Mouse (Mus musculus): ENCODE results near the gene Rab37.

Rab37 gene

DNA sequence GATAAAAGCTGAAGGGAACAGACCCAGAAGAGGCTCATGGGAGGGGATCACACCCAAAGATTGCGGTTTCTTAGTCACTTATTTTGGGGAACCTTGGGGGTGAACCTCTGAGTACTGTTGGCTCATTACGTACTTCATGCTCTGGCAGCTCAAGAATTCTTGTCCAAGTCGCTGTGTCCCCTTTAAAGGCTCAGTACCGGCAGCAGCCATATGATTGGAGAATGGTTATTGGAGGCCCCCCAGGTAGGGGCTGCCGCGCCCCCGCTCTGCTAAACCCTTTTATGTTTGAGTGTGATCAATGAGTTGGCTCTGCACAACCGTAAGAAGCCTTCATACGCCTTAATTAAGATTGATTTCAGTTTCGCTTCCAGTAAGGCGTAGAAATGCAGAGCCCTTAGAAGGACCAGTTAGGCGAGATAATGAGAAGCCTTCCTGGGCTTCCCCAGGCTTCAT, 107.7 kb downstream of the Rab37 start:
- DNase-seq (ENCODE audit: low spot score) = no peak

DNA sequence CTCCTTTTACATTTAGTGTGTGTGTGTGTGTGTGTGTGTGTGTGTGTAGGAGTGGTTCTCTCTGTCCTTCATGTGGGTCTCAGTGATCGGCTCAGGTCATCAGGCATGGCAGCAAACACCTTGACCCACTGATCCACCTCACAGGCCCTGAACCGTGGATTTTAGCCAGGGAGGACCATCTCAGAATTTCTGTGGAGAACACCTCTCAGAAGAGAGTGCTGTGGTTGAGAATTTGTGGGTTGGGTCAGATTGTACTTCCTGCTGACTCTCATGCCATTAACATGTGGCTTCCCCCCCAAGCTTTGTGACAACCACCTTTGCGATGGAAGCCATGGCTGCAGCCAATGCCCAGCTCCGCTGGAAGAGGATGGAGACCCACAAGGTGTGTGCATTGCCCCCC, 109.3 kb downstream of the Rab37 start:
- no peak for DNase-seq (ENCODE audit: low spot score)

DNA sequence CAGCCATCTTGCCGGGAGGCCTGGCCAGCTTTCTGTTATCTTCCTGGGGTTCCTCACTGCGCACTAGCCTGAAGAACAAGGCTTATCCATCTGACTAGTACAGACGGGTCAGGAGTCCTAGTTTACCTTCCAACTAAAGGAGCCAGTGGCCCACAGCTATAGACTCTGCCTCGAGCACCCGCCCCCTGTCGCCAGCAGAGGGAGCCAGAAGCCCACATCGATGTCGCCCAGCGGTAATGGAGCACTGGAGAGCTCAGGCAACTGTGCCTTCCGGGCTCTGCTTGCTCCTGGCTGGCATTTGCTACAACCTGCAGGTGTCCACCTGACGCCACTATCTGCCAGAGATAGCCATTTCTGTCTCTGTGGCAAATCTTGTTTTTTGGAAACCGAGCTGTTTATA, 111.1 kb downstream of the Rab37 start:
- no peak for DNase-seq (ENCODE audit: low spot score)

DNA sequence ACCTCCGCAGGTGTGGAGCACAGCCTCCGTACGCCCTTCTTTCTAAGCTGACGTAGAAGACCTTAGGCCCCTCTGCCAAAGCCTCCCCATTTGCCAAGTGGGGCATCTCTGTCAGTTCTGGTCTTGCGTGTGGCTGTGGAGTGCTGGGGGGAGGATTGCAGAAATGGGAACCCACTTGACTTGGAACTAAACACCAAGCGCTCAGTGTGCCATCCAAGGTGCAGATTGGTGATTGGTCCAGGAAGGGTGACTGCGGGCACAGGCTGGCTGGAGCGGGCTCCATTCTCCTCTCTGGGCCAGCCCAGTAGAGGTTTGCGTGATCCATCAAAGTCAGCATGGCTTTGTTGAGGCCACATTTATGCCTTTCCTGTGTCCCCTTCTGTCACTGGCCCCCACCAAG, 111.5 kb downstream of the Rab37 start:
- DNase-seq (ENCODE audit: low spot score) = no peak

DNA sequence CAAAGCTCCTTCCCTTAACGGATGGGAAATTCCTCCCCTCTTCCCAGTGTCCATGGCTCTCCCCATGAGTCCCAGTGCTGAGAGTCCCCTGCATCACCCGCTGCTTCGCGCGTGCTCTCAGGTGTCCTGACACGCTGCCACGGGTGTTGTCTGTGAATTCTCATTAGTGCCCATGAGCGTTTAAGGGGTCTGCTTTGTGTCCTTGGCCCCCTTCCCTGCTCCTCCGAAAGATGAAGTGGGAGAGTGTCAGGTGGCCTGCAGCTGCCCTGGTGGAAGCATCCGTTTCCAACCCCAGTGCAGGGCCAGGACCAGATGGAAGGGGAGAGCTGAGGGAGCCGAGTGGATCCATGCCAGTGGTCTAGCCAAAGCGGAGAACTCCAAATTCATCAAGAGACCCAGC, 116.9 kb downstream of the Rab37 start:
- no peak for DNase-seq (ENCODE audit: low spot score)

DNA sequence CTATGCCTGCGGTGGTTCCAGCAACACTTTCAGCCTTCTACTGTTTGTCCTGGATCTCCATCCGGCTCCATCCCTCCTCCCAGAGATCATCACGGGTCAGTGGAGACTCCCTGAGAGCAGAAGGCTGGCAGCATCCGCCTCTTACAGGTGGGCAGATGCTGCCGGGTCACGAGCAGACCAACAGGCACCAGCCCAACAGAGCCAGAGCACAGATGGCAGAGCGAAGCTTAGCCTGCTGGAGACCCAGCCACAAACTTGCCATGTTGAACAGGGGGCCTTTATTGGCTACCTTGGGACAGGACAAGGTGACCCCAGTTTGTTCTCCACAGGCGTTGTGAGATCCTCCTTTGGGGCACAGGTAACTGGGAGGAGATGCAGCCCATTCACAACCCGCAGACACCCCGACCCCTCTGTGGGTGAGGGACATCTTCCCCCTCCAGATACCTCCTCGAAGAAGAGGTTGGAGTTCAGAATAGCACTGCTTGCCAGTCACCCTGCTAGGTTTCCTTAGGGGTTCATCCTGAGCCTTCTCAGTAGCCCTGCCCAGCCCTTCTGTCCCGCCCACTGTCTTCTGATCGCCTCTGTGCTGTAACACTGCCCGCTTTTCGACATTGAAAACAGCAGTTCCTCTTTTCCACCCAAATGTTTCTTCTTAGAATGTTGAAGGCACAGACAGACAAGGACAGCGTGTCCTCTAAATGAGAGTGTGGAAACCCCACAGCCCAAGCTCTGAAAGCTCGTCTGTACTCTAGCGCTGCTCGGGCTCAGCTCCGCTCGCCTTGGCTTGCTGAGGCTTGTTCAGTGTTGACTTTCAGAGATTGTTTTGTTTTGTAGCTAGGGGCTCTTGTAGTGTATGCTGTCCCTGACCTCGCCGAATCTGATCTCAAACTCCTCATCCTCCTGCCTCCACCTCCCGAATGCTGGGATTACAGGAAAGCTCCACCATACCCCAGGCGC, 117.8 kb downstream of the Rab37 start:
- no peak for DNase-seq (ENCODE audit: low spot score)

DNA sequence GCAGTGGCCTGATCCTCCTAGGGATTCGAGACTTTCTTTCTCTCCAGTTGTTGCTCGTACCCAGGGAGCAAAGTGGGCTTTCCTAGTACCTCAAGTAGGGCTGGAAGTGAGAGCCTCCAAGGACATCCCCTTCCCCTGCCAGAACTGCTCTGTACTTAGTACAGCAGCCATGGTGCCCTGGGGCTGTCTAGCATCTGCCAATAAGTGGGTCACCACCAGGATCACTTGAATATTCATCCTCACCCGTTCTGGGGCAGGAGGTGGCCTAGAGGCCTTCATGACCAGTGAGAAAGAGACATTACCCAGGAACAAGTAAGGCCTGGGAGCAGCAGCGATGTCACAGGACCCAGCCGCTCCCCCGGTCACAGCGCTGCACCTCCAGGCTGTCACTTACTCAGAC, 118.7 kb downstream of the Rab37 start:
- DNase-seq (ENCODE audit: low spot score) = no peak
